Mouse (Mus musculus) hindbrain, postnatal 0 days (tissue): ENCODE data around the gene Rara. TPM values are rescaled to one million over a fixed set of nuclear protein-coding genes. Genes with fewer than 3 reads are reported as not detected.

ENCODE experiments used
- ATAC-seq: fragments of 200-750 bp; cut with Nextera tagmentation; 2 replicates; pipeline ENCODE4 v1.8.0; 2017; ENCODE audit warnings: mild to moderate bottlenecking, moderate TSS enrichment, moderate library complexity
- DNase-seq: peaks from one replicate; pipeline ENCODE4 v3.0.0-alpha.2; 2015; ENCODE audit warnings: low spot score
- H3K27ac ChIP-seq: fragments of 300-500 bp; sonication (generic); 2 replicates; pipeline ENCODE4 v1.5.1; 2014; ENCODE audit warnings: mild to moderate bottlenecking
- H3K27me3 ChIP-seq: fragments of 300-500 bp; sonication (generic); 2 replicates; pipeline ENCODE4 v1.6.1; 2014; ENCODE audit warnings: low read length, mixed read lengths; ENCODE audit not compliant: insufficient read depth
- H3K36me3 ChIP-seq: fragments of 300-500 bp; sonication (generic); 2 replicates; pipeline ENCODE4 v1.6.1; 2014; ENCODE audit warnings: low read length, mixed read lengths; ENCODE audit not compliant: insufficient read depth
- H3K4me1 ChIP-seq: fragments of 300-500 bp; sonication (generic); 2 replicates; pipeline ENCODE4 v1.6.1; 2014; ENCODE audit warnings: antibody characterized with exemption, low read length, mixed read lengths; ENCODE audit not compliant: insufficient read depth
- H3K4me2 ChIP-seq: fragments of 300-500 bp; sonication (generic); 2 replicates; pipeline ENCODE4 v1.6.1; 2014; ENCODE audit warnings: low read depth, mild to moderate bottlenecking, low read length, moderate library complexity, mixed read lengths
- H3K4me3 ChIP-seq: fragments of 300-500 bp; sonication (generic); 2 replicates; pipeline ENCODE4 v1.5.1; 2014; ENCODE audit warnings: low read length
- H3K9ac ChIP-seq: fragments of 300-500 bp; sonication (generic); replicated peaks from 2 replicates; pipeline ENCODE4 v1.6.1; 2014; ENCODE audit warnings: mild to moderate bottlenecking, low read length, moderate library complexity, mixed read lengths
- H3K9me3 ChIP-seq: fragments of 300-500 bp; sonication (generic); 2 replicates; pipeline ENCODE4 v1.6.1; 2016; ENCODE audit warnings: low read length, mixed read lengths
- CTCF ChIP-seq: IDR thresholded peaks from 2 replicates; pipeline ENCODE4 v1.5.1; 2016; ENCODE audit warnings: antibody characterized with exemption, control low read depth, low read depth
- WGBS: fragments of 180-500 bp; shearing (Covaris S2); extraction: QIAGEN DNeasy Blood & Tissue Kit; methylation state at CpG from one replicate; pipeline ENCODE4 v1.1.7; 2014; 5-methylcytosine and 5-hydroxymethylcytosine counted together
- polyA plus RNA-seq: library from polyadenylated mRNA; unstranded; fragments of >200 nt; fragmentation: Nextera tagmentation; extraction: Ambion mirVana; gene quantifications from 2 replicates; pipeline ENCODE4 v1.2.1, GENCODE M21; 2015
- total RNA-seq: library from RNA; depleted of rRNA; stranded (reverse); fragments of >200 nt; gene quantifications from 2 replicates; pipeline ENCODE4 v1.2.3, GENCODE M21; 2014

The Rara gene
- total and polyA plus RNA-seq, 2 experiments from 2014 or later = 9.5 to 19.2 TPM

DNA sequence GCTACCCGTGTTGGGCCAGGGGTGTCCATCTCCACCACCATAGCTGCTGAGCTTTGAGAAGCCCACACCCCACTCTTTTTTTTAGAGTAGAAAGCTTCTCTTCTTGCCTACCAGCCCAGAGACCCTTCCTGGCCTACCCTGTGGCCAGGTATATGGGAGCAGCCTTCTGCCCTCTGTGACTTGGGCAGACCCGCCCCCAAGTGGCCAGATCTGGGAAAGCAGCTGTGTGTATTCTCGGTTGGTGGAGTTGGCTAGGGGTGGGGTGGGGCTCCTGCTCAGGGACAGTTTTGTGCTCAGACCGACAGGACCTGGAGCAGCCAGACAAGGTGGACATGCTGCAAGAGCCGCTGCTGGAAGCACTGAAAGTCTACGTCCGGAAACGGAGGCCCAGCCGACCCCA lies 44.6 kb downstream of the Rara start:
- H3K9ac ChIP-seq = no peak overlapping the region
- DNase-seq (peak; percentile 88), ATAC-seq (0 out of 2 replicates have a peak, but pooled peaks have one; percentile 27)
- no peak overlapping the region for H3K4me3 ChIP-seq
- peaks cover 34% of the 10 kb centered on the region for H3K4me1 ChIP-seq
- TF ChIP-seq CTCF = peak; percentile 94
- no peak overlapping the region for H3K27ac ChIP-seq
- H3K9me3 ChIP-seq = no peaks in the 10 kb centered on the region
- WGBS = 44% methylated on average over 9 of the region's 9 CpGs
- H3K27me3 ChIP-seq = no peaks in the 10 kb centered on the region
- no peak overlapping the region for H3K4me2 ChIP-seq
- H3K36me3 ChIP-seq = peaks cover 12% of the 10 kb centered on the region

DNA sequence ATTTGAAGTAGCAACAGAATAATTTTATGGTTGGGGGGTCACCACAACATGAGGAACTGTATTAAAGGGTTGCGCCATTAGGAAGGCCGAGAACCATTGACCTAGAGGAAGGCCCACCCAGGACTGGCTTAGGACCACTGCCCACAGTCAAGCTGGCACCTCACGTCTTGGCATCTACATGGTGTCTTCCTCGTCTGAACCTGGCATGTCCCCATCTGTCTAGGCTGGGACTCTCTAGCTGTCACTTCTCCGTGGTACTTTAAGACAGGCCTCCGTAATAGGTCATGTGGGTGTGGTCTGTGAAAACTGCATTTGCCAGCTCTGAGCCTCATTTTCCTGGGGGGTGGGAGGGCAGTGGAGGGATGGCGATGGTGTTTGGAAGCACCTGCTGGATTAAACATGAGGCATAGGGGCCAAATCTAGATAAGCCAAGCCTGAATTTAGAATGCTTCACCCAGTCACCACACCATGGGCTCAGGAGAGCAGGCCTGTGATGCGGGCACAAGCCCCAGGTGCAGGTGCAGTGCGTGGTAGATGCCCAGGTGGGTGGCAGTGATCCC lies 45.3 kb downstream of the Rara start:
- TF ChIP-seq CTCF = no peak
- WGBS = 85% methylated on average over 9 of the region's 9 CpGs
- Histone ChIP-seq H3K36me3 (peaks cover 12% of the 10 kb centered on the region), H3K4me2 (no peak overlapping the region), H3K9ac (no peak overlapping the region), H3K4me1 (peaks cover 28% of the 10 kb centered on the region), H3K9me3 (no peaks in the 10 kb centered on the region), H3K27me3 (no peaks in the 10 kb centered on the region), H3K27ac (no peak overlapping the region), H3K4me3 (no peak overlapping the region)
- no peak for ATAC-seq
- no peak for DNase-seq

- Histone ChIP-seq H3K9me3 (no peaks in the 10 kb centered on the region), H3K4me2 (no peak overlapping the region), H3K27ac (no peak overlapping the region), H3K4me3 (no peak overlapping the region), H3K4me1 (peaks cover 22% of the 10 kb centered on the region), H3K9ac (no peak overlapping the region), H3K36me3 (peaks cover 12% of the 10 kb centered on the region), H3K27me3 (no peaks in the 10 kb centered on the region)
- WGBS = 80% methylated on average over 14 of the region's 14 CpGs
- DNase-seq (no peak), ATAC-seq (no peak)
- TF ChIP-seq CTCF = 0 out of 2 replicates have a peak, but pooled peaks have one; percentile 19
Measured at GRCm38 (mm10) chr11:98973584-98973983, 46.0 kb downstream of the Rara start.

DNA sequence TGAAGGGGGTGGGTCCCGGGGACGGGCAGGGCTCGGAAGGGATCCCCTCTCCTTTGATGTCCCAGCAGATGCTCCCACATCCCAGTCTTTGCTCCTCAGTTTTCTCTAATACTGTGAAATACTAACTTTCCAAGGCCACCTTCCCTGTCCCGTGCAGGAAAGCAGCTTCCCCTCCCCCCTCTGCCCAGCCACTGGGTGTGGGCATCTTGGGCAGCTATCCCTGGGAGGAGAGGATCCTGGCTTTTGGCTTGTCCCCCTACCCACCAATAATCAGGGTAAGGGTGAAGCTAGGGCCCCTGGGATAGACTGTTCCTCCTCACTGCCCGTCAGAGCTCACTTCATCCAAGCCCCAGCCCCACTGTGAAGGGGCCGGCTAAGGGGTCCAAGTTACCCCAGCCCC lies 46.6 kb downstream of the Rara start:
- TF ChIP-seq CTCF = no peak
- DNase-seq (no peak), ATAC-seq (no peak)
- Histone ChIP-seq H3K36me3 (peaks cover 12% of the 10 kb centered on the region), H3K4me1 (peaks cover 16% of the 10 kb centered on the region; the same call in 1 of the 2 replicates), H3K27ac (no peak overlapping the region), H3K27me3 (no peaks in the 10 kb centered on the region), H3K4me3 (no peak overlapping the region), H3K4me2 (no peak overlapping the region), H3K9ac (no peak overlapping the region), H3K9me3 (no peaks in the 10 kb centered on the region)
- 69% methylated on average over 5 of the region's 6 CpGs for WGBS

- DNase-seq (peak; percentile 90), ATAC-seq (peak; percentile 61)
- peak; percentile 87 for TF ChIP-seq CTCF
- no peaks in the 10 kb centered on the region for H3K9me3 ChIP-seq
- H3K27me3 ChIP-seq = no peaks in the 10 kb centered on the region
- 49% methylated on average over 5 of the region's 5 CpGs for WGBS
- H3K4me3 ChIP-seq = no peak overlapping the region
- no peak overlapping the region for H3K4me2 ChIP-seq
- no peak overlapping the region for H3K9ac ChIP-seq
- H3K27ac ChIP-seq = no peak overlapping the region
- H3K36me3 ChIP-seq = peaks cover 12% of the 10 kb centered on the region
- H3K4me1 ChIP-seq = peaks cover 9% of the 10 kb centered on the region; the same call in 1 of the 2 replicates
Measured at GRCm38 (mm10) chr11:98974871-98975719, 47.5 kb downstream of the Rara start.

DNA sequence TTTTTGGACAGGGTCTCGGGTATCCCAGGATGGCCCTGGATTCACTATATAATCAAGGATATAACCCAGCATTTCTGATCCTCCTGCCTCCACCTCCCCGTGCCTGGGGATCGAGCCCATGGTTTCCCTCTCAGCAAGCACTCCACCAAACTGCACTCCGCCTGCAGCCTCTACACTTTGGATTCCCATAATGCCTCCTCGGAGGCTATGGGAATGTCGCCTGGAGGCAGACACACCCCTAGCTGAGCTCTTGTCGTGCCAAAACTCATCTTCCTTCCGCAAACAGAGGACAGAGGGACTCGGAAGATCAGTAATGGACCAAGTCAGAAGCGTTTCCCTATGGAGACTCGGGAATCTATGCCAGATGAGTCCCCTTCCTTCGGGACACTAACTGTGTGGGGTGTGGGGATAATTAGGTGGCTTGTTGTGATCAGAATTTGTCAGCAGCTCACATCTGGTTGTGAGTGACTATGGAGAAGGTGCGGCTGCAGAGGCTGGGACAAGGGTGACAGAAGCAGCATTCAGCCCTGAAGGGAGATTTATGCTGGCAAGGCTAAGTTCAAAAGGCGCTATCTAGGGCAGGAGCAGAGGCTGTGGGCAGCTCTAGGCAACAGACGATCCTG lies 51.0 kb downstream of the Rara start:
- H3K27ac ChIP-seq = no peak overlapping the region
- no peaks in the 10 kb centered on the region for H3K4me1 ChIP-seq
- ATAC-seq (no peak), DNase-seq (no peak)
- peaks cover 2% of the 10 kb centered on the region; the same call in 1 of the 2 replicates for H3K36me3 ChIP-seq
- no peak overlapping the region for H3K9ac ChIP-seq
- TF ChIP-seq CTCF = no peak
- WGBS = 51% methylated on average over 15 of the region's 15 CpGs
- H3K4me2 ChIP-seq = no peak overlapping the region
- no peak overlapping the region for H3K4me3 ChIP-seq
- no peaks in the 10 kb centered on the region for H3K9me3 ChIP-seq
- no peaks in the 10 kb centered on the region for H3K27me3 ChIP-seq
